Mouse (Mus musculus) stomach, postnatal 0 days (tissue): ENCODE results near the gene Gpm6b. TPM values are rescaled to one million over a fixed set of nuclear protein-coding genes. Genes with fewer than 3 reads are reported as not detected.

Source experiments
- ATAC-seq: fragments of 200-750 bp; cut with Nextera tagmentation; 2 replicates; pipeline ENCODE4 v1.8.0; 2017; ENCODE audit not compliant: low FRiP score, low TSS enrichment
- DNase-seq: peaks from one replicate; pipeline ENCODE4 v3.0.0-alpha.2; 2016; ENCODE audit warnings: low spot score
- H3K27ac ChIP-seq: fragments of 300-500 bp; sonication (generic); replicated peaks from 2 replicates; pipeline ENCODE4 v1.5.1; 2014; ENCODE audit warnings: mild to moderate bottlenecking, control low read depth
- H3K27me3 ChIP-seq: fragments of 300-500 bp; sonication (generic); 2 replicates; pipeline ENCODE4 v1.6.1; 2014; ENCODE audit warnings: low read length; ENCODE audit not compliant: control insufficient read depth, insufficient read depth
- H3K36me3 ChIP-seq: fragments of 300-500 bp; sonication (generic); 2 replicates; pipeline ENCODE4 v1.6.1; 2014; ENCODE audit warnings: low read length, mixed read lengths; ENCODE audit not compliant: control insufficient read depth, insufficient read depth
- H3K4me1 ChIP-seq: fragments of 300-500 bp; sonication (generic); replicated peaks from 2 replicates; pipeline ENCODE4 v1.6.1; 2014; ENCODE audit warnings: antibody characterized with exemption; ENCODE audit not compliant: control insufficient read depth, insufficient read depth
- H3K4me2 ChIP-seq: fragments of 300-500 bp; sonication (generic); replicated peaks from 2 replicates; pipeline ENCODE4 v1.6.1; 2014; ENCODE audit warnings: low read depth, mild to moderate bottlenecking, control low read depth, moderate library complexity
- H3K4me3 ChIP-seq: fragments of 300-500 bp; sonication (generic); 2 replicates; pipeline ENCODE4 v1.5.1; 2014; ENCODE audit warnings: low read depth, low read length, control low read depth
- H3K9ac ChIP-seq: fragments of 300-500 bp; sonication (generic); 2 replicates; pipeline ENCODE4 v1.6.1; 2014; ENCODE audit warnings: mild to moderate bottlenecking, low read length, control low read depth, mixed read lengths
- H3K9me3 ChIP-seq: fragments of 300-500 bp; sonication (generic); 2 replicates; pipeline ENCODE4 v1.6.1; 2016; ENCODE audit warnings: low read length; ENCODE audit not compliant: control insufficient read depth
- CTCF ChIP-seq: IDR thresholded peaks from 2 replicates; pipeline ENCODE4 v1.5.1; 2016; ENCODE audit warnings: antibody characterized with exemption, low read depth, mild to moderate bottlenecking, moderate library complexity
- EP300 ChIP-seq: optimal IDR thresholded peaks from 2 replicates; pipeline ENCODE3; 2016; ENCODE audit warnings: antibody characterized with exemption
- WGBS: fragments of 180-500 bp; shearing (Covaris S2); extraction: QIAGEN DNeasy Blood & Tissue Kit; methylation state at CpG from one replicate; pipeline ENCODE4 v1.1.7; 2014; 5-methylcytosine and 5-hydroxymethylcytosine counted together
- polyA plus RNA-seq: library from polyadenylated mRNA; unstranded; fragments of >200 nt; fragmentation: Nextera tagmentation; extraction: Ambion mirVana; gene quantifications from 2 replicates; pipeline ENCODE4 v1.2.1, GENCODE M21; 2015

Gene Gpm6b
- polyA plus RNA-seq, 1 experiment from 2014 or later = 21.9 TPM

- Histone ChIP-seq H3K36me3 (no peaks in the 10 kb centered on the region), H3K9ac (no peak overlapping the region), H3K4me3 (no peak overlapping the region), H3K4me1 (no peaks in the 10 kb centered on the region), H3K4me2 (no peak overlapping the region), H3K27ac (no peak overlapping the region), H3K27me3 (no peaks in the 10 kb centered on the region), H3K9me3 (no peaks in the 10 kb centered on the region)
- 26% methylated on average over 1 of the region's 1 CpGs for WGBS
- TF ChIP-seq EP300 (no peak), CTCF (no peak)
- DNase-seq (no peak), ATAC-seq (no peak)
Observed at GRCm38 (mm10) chrX:166308798-166309197, 70.1 kb downstream of the Gpm6b start.

DNA sequence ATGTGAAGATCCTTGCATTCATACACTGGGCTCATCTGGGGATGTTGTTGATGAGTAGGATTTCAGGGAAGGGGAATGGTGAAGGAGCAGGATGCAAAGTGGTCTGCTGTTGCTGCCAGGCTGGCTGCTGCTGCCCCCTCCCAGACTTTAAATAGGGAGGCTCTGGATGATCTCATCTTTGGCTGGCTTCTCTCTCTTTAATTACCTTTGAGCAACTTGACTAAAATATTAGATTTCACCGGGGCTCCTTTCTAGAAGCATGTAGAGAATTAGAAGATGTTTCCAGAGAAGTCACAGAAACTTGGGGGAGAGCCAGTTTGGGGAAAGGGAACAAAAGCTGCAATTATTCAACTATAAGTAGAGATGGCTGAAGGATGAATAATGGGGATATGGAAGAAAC, 76.5 kb downstream of the Gpm6b start:
- no peak for DNase-seq
- no peak overlapping the region for H3K4me3 ChIP-seq
- ATAC-seq = no peak
- WGBS = 59% methylated on average over 1 of the region's 1 CpGs
- no peaks in the 10 kb centered on the region for H3K4me1 ChIP-seq
- no peak for TF ChIP-seq CTCF
- no peak for TF ChIP-seq EP300
- H3K9ac ChIP-seq = no peak overlapping the region
- no peaks in the 10 kb centered on the region for H3K36me3 ChIP-seq
- H3K27me3 ChIP-seq = no peaks in the 10 kb centered on the region
- H3K9me3 ChIP-seq = no peaks in the 10 kb centered on the region
- H3K4me2 ChIP-seq = no peak overlapping the region
- no peak overlapping the region for H3K27ac ChIP-seq

GRCm38 (mm10) chrX:166316552-166317375, 78.1 kb downstream of the Gpm6b start:
- H3K9me3 ChIP-seq = no peaks in the 10 kb centered on the region
- 59% methylated on average over 7 of the region's 7 CpGs for WGBS
- no peak overlapping the region for H3K4me3 ChIP-seq
- no peak for ATAC-seq
- no peaks in the 10 kb centered on the region for H3K27me3 ChIP-seq
- TF ChIP-seq CTCF = no peak
- no peak for TF ChIP-seq EP300
- no peak overlapping the region for H3K9ac ChIP-seq
- H3K27ac ChIP-seq = no peak overlapping the region
- H3K4me1 ChIP-seq = no peaks in the 10 kb centered on the region
- no peak for DNase-seq
- H3K36me3 ChIP-seq = no peaks in the 10 kb centered on the region
- H3K4me2 ChIP-seq = no peak overlapping the region

GRCm38 (mm10) chrX:166317376-166317679, 78.6 kb downstream of the Gpm6b start:
- WGBS = 76% methylated on average over 1 of the region's 1 CpGs
- Histone ChIP-seq H3K4me1 (no peaks in the 10 kb centered on the region), H3K4me2 (no peak overlapping the region), H3K4me3 (no peak overlapping the region), H3K27ac (no peak overlapping the region), H3K36me3 (no peaks in the 10 kb centered on the region), H3K27me3 (no peaks in the 10 kb centered on the region), H3K9me3 (no peaks in the 10 kb centered on the region), H3K9ac (no peak overlapping the region)
- TF ChIP-seq CTCF (no peak), EP300 (no peak)
- no peak for ATAC-seq
- no peak for DNase-seq

DNA sequence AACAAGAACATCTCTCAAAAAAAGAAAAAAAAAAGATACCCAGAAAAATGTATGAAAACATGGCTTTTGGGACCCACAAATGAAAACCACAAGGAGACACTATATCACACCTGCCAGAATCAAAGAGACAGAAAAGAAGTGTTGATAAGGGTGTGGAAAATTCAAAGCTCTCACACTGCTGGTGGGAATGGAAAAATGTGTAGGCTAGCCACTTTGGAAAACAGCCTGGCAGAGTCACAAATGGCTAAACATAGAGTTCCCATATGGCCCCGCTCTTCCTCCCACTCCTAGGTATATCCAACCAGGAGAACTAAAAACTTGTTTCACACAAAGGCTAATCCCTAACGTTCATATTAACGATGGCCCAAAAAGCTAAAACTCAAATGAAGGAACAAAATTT, 84.5 kb downstream of the Gpm6b start:
- H3K4me2 ChIP-seq = no peak overlapping the region
- no peaks in the 10 kb centered on the region for H3K9me3 ChIP-seq
- no peak overlapping the region for H3K27ac ChIP-seq
- DNase-seq (no peak), ATAC-seq (no peak)
- 84% methylated on average over 3 of the region's 3 CpGs for WGBS
- no peaks in the 10 kb centered on the region for H3K36me3 ChIP-seq
- TF ChIP-seq CTCF = no peak
- no peak for TF ChIP-seq EP300
- H3K4me3 ChIP-seq = no peak overlapping the region
- no peak overlapping the region for H3K9ac ChIP-seq
- no peaks in the 10 kb centered on the region for H3K27me3 ChIP-seq
- H3K4me1 ChIP-seq = no peaks in the 10 kb centered on the region

GRCm38 (mm10) chrX:166327621-166328020, 88.9 kb downstream of the Gpm6b start:
- Histone ChIP-seq H3K4me2 (no peak overlapping the region), H3K27ac (no peak overlapping the region), H3K27me3 (no peaks in the 10 kb centered on the region), H3K9me3 (no peaks in the 10 kb centered on the region), H3K4me1 (no peaks in the 10 kb centered on the region), H3K36me3 (no peaks in the 10 kb centered on the region), H3K4me3 (no peak overlapping the region), H3K9ac (no peak overlapping the region)
- WGBS = 75% methylated on average over 5 of the region's 5 CpGs
- ATAC-seq = no peak
- TF ChIP-seq EP300 = no peak
- TF ChIP-seq CTCF = no peak
- no peak for DNase-seq
